Mouse (Mus musculus): ENCODE results near the gene Camta1. TPM values are rescaled to one million over a fixed set of nuclear protein-coding genes. Genes with fewer than 3 reads are reported as not detected.

The Camta1 gene
- polyA plus RNA-seq, 2 experiments = 7.3 to 32.8 TPM

- Histone ChIP-seq H3K27ac (no peak overlapping the region), H3K4me1 (replicated peaks; ENCODE audit: control insufficient read depth in 2 of 2, insufficient read depth in 2 of 2, low read length in 1 of 2) (peaks cover 8 to 12% of the 10 kb centered on the region in 2 experiments), H3K27me3 (ENCODE audit: control insufficient read depth, insufficient read depth, low read length) (no peaks in the 10 kb centered on the region), H3K36me3 (replicated peaks; ENCODE audit: control insufficient read depth, insufficient read depth, low read depth) (no peaks in the 10 kb centered on the region), H3K4me2 (ENCODE audit: low read depth) (peak overlapping the region; percentile 70), H3K4me3 (ENCODE audit: insufficient read depth in 1 of 2, low read depth in 2 of 2, low read length in 2 of 2) (peak overlapping the region in 1 of 2 experiments; percentile 83; a peak in 2 of 4 replicates), H3K9me3 (ENCODE audit: control insufficient read depth, low read length) (no peaks in the 10 kb centered on the region; the same call in 1 of the 2 replicates), H3K9ac (replicated peaks) (no peak overlapping the region)
- TF ChIP-seq EP300 (IDR thresholded peaks at IDR 0.05; ENCODE audit: low read depth) (no peak), CTCF (IDR thresholded peaks at IDR 0.05; ENCODE audit: low read depth) (no peak)
- WGBS (ENCODE audit: insufficient replicate concordance) = 69% methylated on average over 4 of the region's 4 CpGs
- DNase-seq (ENCODE audit: low read depth in 3 of 3, low spot score in 3 of 3) = no peak
- no peak for ATAC-seq (ENCODE audit: insufficient read depth)
Measured at GRCm38 (mm10) chr4:151058634-151059033, 803.0 kb downstream of the Camta1 start.

- H3K4me1 ChIP-seq (replicated peaks; ENCODE audit: control insufficient read depth in 2 of 2, insufficient read depth in 2 of 2, low read length in 1 of 2) = peaks cover 8 to 12% of the 10 kb centered on the region in 2 experiments
- H3K27ac ChIP-seq = peak within 1 kb of the TSS; percentile 84
- TF ChIP-seq EP300 (IDR thresholded peaks at IDR 0.05; ENCODE audit: low read depth) (no peak), CTCF (IDR thresholded peaks at IDR 0.05; ENCODE audit: low read depth) (no peak)
- no peaks in the 10 kb centered on the region for H3K27me3 ChIP-seq (ENCODE audit: control insufficient read depth, insufficient read depth, low read length)
- ATAC-seq (ENCODE audit: insufficient read depth) (peak; percentile 98), DNase-seq (ENCODE audit: low read depth in 3 of 3, low spot score in 3 of 3) (peak; percentile 95 to 97 (median 96))
- peak within 1 kb of the TSS; percentile 79 to 83 for H3K4me3 ChIP-seq (ENCODE audit: insufficient read depth in 1 of 2, low read depth in 2 of 2, low read length in 2 of 2)
- peak within 1 kb of the TSS; percentile 98 for H3K9ac ChIP-seq (replicated peaks)
- under 1% methylated on average over 114 of the region's 114 CpGs for WGBS (ENCODE audit: insufficient replicate concordance)
- H3K4me2 ChIP-seq (ENCODE audit: low read depth) = peak within 1 kb of the TSS; percentile 91
- H3K36me3 ChIP-seq (replicated peaks; ENCODE audit: control insufficient read depth, insufficient read depth, low read depth) = peaks cover 2% of the 10 kb centered on the region; the same call in 1 of the 2 replicates
- H3K9me3 ChIP-seq (ENCODE audit: control insufficient read depth, low read length) = no peaks in the 10 kb centered on the region; the same call in 1 of the 2 replicates
Measured at GRCm38 (mm10) chr4:151057347-151058321, 804.0 kb downstream of the Camta1 start, which contains the start of gene Vamp3. Vamp3 (minus strand) TSS chr4:151057963.

GRCm38 (mm10) chr4:151051162-151051561, 810.5 kb downstream of the Camta1 start:
- no peak overlapping the region for H3K4me2 ChIP-seq (ENCODE audit: low read depth)
- H3K4me3 ChIP-seq (ENCODE audit: insufficient read depth in 1 of 2, low read depth in 2 of 2, low read length in 2 of 2) = no peak overlapping the region
- no peak overlapping the region for H3K27ac ChIP-seq
- no peaks in the 10 kb centered on the region for H3K27me3 ChIP-seq (ENCODE audit: control insufficient read depth, insufficient read depth, low read length)
- peaks cover under 1% of the 10 kb centered on the region in 2 experiments for H3K4me1 ChIP-seq (replicated peaks; ENCODE audit: control insufficient read depth in 2 of 2, insufficient read depth in 2 of 2, low read length in 1 of 2)
- 70% methylated on average over 1 of the region's 1 CpGs for WGBS (ENCODE audit: insufficient replicate concordance)
- H3K9me3 ChIP-seq (ENCODE audit: control insufficient read depth, low read length) = no peaks in the 10 kb centered on the region
- DNase-seq (ENCODE audit: low read depth in 3 of 3, low spot score in 3 of 3) (no peak), ATAC-seq (ENCODE audit: insufficient read depth) (no peak)
- H3K36me3 ChIP-seq (replicated peaks; ENCODE audit: control insufficient read depth, insufficient read depth, low read depth) = peaks cover 15% of the 10 kb centered on the region
- TF ChIP-seq EP300 (IDR thresholded peaks at IDR 0.05; ENCODE audit: low read depth) (no peak), CTCF (IDR thresholded peaks at IDR 0.05; ENCODE audit: low read depth) (no peak)
- no peak overlapping the region for H3K9ac ChIP-seq (replicated peaks)

GRCm38 (mm10) chr4:151046524-151046923, 815.2 kb downstream of the Camta1 start:
- Histone ChIP-seq H3K4me2 (ENCODE audit: low read depth) (no peak overlapping the region), H3K27me3 (ENCODE audit: control insufficient read depth, insufficient read depth, low read length) (no peaks in the 10 kb centered on the region), H3K27ac (no peak overlapping the region), H3K9me3 (ENCODE audit: control insufficient read depth, low read length) (no peaks in the 10 kb centered on the region), H3K4me1 (replicated peaks; ENCODE audit: control insufficient read depth in 2 of 2, insufficient read depth in 2 of 2, low read length in 1 of 2) (peaks cover 3 to 13% of the 10 kb centered on the region in 2 experiments; a peak in 3 of 4 replicates), H3K4me3 (ENCODE audit: insufficient read depth in 1 of 2, low read depth in 2 of 2, low read length in 2 of 2) (no peak overlapping the region), H3K9ac (replicated peaks) (no peak overlapping the region), H3K36me3 (replicated peaks; ENCODE audit: control insufficient read depth, insufficient read depth, low read depth) (peaks cover 13% of the 10 kb centered on the region)
- TF ChIP-seq EP300 (IDR thresholded peaks at IDR 0.05; ENCODE audit: low read depth) = no peak
- DNase-seq (ENCODE audit: low read depth in 3 of 3, low spot score in 3 of 3) (no peak), ATAC-seq (ENCODE audit: insufficient read depth) (no peak)
- WGBS (ENCODE audit: insufficient replicate concordance) = 65% methylated on average over 3 of the region's 3 CpGs
